Mouse (Mus musculus) fibroblast of lung, adult 2 months (primary cell): ENCODE measurements at regions not wholly inside any gene's neighbourhood (a gene's known extent, or its start where the extent isn't known, plus 50 kb on each side); places are given as distances from the start of the nearest gene placed in this dataset.
A peak's percentile ranks its signal among the peaks of the same experiment; 100 is the strongest.

Source experiments
- DNase-seq: peaks from one replicate; pipeline ENCODE4 v3.0.0-alpha.2; 2011; ENCODE audit warnings: low read depth

GRCm38 (mm10) chr10:65716914-65717610, 1378.9 kb upstream of the Jmjd1c start:
- DNase-seq, result no peak

GRCm38 (mm10) chr10:65722496-65722895, 1373.4 kb upstream of the Jmjd1c start:
- no peak for DNase-seq

GRCm38 (mm10) chr10:65769451-65769850, 1326.5 kb upstream of the Jmjd1c start:
- peak; percentile 4 for DNase-seq

- no peak for DNase-seq
Observed at GRCm38 (mm10) chr10:65771936-65772335, 1324.0 kb upstream of the Jmjd1c start.

- DNase-seq, result no peak
Observed at GRCm38 (mm10) chr10:65784994-65785393, 1310.9 kb upstream of the Jmjd1c start.
